Mouse (Mus musculus) erythroblast, embryonic 14.5 days (primary cell): ENCODE results near the gene Cutc. TPM values are rescaled to one million over a fixed set of nuclear protein-coding genes. Genes with fewer than 3 reads are reported as not detected.

Source experiments
- H3K27me3 ChIP-seq: 2 replicates; pipeline ENCODE4 v1.6.1; 2012; ENCODE audit warnings: inconsistent platforms; ENCODE audit not compliant: control insufficient read depth
- H3K36me3 ChIP-seq: 2 replicates; pipeline ENCODE4 v1.6.1; 2012; ENCODE audit warnings: mild to moderate bottlenecking, inconsistent platforms; ENCODE audit not compliant: control insufficient read depth
- H3K4me1 ChIP-seq: 2 replicates; pipeline ENCODE4 v1.6.1; 2012; ENCODE audit warnings: inconsistent platforms; ENCODE audit not compliant: control insufficient read depth
- H3K4me3 ChIP-seq: replicated peaks from 2 replicates; pipeline ENCODE3; 2012; ENCODE audit warnings: moderate library complexity, mild to moderate bottlenecking, inconsistent platforms
- H3K9me3 ChIP-seq: 2 replicates; pipeline ENCODE4 v1.6.1; 2012; ENCODE audit warnings: low read length, inconsistent platforms, mixed read lengths; ENCODE audit not compliant: control insufficient read depth
- GATA1 ChIP-seq: IDR thresholded peaks from 2 replicates; pipeline ENCODE4 v1.6.1; 2012; ENCODE audit warnings: low read length, inconsistent platforms, mixed read lengths
- TAL1 ChIP-seq: IDR thresholded peaks from 3 replicates; pipeline ENCODE4 v1.6.1; 2012; ENCODE audit warnings: low read length, inconsistent platforms, mixed read lengths
- polyA plus RNA-seq: library from polyadenylated mRNA; stranded (reverse); fragments of >175 nt; gene quantifications from 2 replicates; pipeline ENCODE4 v1.2.3, GENCODE M21; 2012

Gene Cutc
- polyA plus RNA-seq, 1 experiment, result 0.15 TPM

- TF ChIP-seq TAL1, result no peak
- no peak for TF ChIP-seq GATA1
- Histone ChIP-seq H3K4me3 (no peak overlapping the region), H3K4me1 (no peaks in the 10 kb centered on the region; the same call in 1 of the 2 replicates), H3K27me3 (no peaks in the 10 kb centered on the region), H3K9me3 (no peaks in the 10 kb centered on the region), H3K36me3 (peaks cover 6% of the 10 kb centered on the region)
Observed at GRCm38 (mm10) chr19:43766451-43766850, 13.7 kb downstream of the Cutc start.

DNA sequence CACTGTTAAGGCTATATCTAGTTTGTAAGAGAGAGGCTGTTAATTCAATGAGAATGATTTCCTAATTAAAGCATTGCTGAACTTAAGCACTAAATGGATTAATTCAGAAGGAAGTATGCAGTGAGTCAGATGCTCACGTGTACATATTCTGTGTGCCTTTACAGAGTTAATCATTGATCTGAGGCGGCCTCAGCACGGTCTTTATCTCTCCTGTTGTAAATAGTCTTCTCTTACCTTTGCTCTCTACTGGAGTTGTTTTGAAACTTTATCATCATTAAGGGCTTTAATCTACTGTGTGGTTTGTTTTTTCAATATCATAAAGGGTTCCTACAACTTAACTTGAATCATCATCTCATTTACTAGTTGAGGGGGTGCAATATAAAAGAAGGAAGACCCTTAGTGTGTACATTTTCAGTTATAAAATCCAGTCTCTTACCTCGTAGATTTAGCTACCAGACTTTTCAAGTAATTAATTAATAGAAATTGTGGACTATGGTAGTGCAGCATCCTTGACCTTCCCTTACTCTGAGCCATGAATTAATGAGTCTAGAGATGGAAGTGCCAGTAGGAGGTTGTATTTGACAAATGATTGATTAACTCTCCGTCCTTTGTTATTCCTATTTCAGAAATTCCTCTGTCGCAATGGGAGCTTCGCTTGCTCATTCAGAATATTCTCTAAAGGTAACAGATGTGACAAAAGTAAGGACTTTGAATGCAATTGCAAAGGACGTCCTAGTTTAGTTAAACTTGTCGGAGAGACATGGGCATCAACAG, 14.9 kb downstream of the Cutc start:
- Histone ChIP-seq H3K4me1 (no peaks in the 10 kb centered on the region; the same call in 1 of the 2 replicates), H3K36me3 (peaks cover 4% of the 10 kb centered on the region), H3K9me3 (no peaks in the 10 kb centered on the region), H3K27me3 (no peaks in the 10 kb centered on the region), H3K4me3 (no peak overlapping the region)
- TF ChIP-seq GATA1 (no peak), TAL1 (no peak)

DNA sequence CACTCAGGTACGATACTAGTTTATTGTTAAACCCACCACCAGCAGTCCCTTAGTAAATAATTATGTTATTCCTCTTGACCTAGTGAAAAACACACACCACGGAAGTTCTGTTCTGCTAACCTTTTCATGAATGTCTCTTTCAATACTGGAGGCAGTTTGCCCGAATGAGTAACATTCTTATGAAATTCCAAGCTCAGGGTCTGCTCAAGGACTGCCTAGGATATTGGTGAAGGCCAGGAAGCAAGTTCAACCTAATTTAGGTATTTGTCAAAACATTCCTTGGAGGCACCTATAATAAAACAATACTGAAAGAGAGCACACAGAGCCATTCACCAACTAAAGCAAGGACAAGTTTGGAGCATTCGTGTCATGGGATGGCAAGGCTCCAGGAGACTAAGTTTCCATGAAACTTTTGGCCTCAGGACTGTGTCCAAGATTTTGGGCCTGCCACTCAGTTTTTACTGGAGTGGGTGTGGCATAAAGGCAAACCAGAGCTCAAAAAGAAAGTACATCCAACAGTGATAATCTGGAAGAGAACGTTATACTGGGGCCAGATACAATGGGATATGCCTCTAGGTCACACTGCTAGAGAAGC, 16.7 kb downstream of the Cutc start:
- Histone ChIP-seq H3K27me3 (no peaks in the 10 kb centered on the region), H3K4me3 (no peak overlapping the region)
- TF ChIP-seq TAL1 (no peak), GATA1 (no peak)

GRCm38 (mm10) chr19:43770584-43770983, 17.8 kb downstream of the Cutc start:
- Histone ChIP-seq H3K36me3 (peaks cover 4% of the 10 kb centered on the region), H3K4me3 (no peak overlapping the region), H3K27me3 (no peaks in the 10 kb centered on the region), H3K4me1 (no peaks in the 10 kb centered on the region; the same call in 1 of the 2 replicates), H3K9me3 (no peaks in the 10 kb centered on the region)
- no peak for TF ChIP-seq GATA1
- TF ChIP-seq TAL1, result no peak

More for the DNA sequence above, 16.7 kb downstream of the Cutc start:
- Histone ChIP-seq H3K4me1 (no peaks in the 10 kb centered on the region; the same call in 1 of the 2 replicates), H3K36me3 (peaks cover 4% of the 10 kb centered on the region), H3K9me3 (no peaks in the 10 kb centered on the region)

DNA sequence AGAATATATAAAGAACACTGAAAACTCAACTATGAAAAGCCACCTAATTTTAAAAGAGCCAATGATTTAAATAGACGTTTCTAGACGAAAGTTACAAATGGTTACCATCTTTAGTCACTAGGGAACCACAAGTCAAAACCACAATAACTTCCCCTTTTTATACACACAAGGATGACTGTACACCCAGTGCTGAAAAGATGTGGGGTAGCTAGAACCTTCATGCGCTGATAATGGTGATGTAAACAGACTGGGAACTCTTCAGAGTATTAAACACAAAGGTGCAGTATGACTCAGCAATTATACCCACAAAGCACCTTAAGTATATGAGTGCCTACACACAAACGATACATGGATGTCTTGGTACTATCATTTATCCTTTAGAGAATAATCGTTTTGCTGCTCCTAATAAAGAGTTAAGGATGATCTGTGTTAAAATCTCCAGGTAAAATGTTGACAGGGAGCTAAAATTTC, 18.7 kb downstream of the Cutc start:
- TF ChIP-seq TAL1, result no peak
- no peak for TF ChIP-seq GATA1
- H3K27me3 ChIP-seq, result no peaks in the 10 kb centered on the region
- no peaks in the 10 kb centered on the region; the same call in 1 of the 2 replicates for H3K4me1 ChIP-seq
- no peaks in the 10 kb centered on the region for H3K9me3 ChIP-seq
- no peak overlapping the region for H3K4me3 ChIP-seq
- H3K36me3 ChIP-seq, result peaks cover 4% of the 10 kb centered on the region

DNA sequence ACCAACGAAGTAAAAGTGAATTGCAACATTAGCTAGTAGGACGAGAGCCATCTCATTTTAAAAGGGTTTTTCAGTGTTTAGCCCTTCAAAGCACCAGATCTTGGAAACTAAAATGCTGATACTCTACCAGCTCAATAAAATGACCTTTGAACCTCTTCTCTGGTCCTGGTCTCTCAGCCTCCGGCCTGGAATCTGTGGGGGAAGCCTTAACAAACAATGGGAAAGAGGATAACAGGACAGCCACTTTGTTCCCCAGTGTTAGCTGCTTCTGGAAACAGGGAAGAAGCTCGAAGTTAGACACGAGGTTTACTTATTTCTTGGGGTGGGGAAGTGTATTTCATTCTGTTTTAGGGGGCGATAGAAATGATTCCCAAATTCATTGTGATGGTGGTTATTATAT, 19.5 kb downstream of the Cutc start:
- TF ChIP-seq GATA1, result no peak
- no peak for TF ChIP-seq TAL1
- Histone ChIP-seq H3K36me3 (peaks cover 4% of the 10 kb centered on the region), H3K9me3 (no peaks in the 10 kb centered on the region), H3K27me3 (no peaks in the 10 kb centered on the region), H3K4me1 (no peaks in the 10 kb centered on the region; the same call in 1 of the 2 replicates), H3K4me3 (no peak overlapping the region)

GRCm38 (mm10) chr19:43775433-43775832, 22.6 kb downstream of the Cutc start:
- H3K27me3 ChIP-seq, result no peaks in the 10 kb centered on the region
- no peak for TF ChIP-seq TAL1
- TF ChIP-seq GATA1, result no peak
- H3K9me3 ChIP-seq, result no peaks in the 10 kb centered on the region
- no peaks in the 10 kb centered on the region for H3K36me3 ChIP-seq
- H3K4me3 ChIP-seq, result no peak overlapping the region
- H3K4me1 ChIP-seq, result no peaks in the 10 kb centered on the region; the same call in 1 of the 2 replicates

GRCm38 (mm10) chr19:43776561-43776960, 23.8 kb downstream of the Cutc start:
- no peak overlapping the region for H3K4me3 ChIP-seq
- TF ChIP-seq TAL1 (no peak), GATA1 (no peak)

GRCm38 (mm10) chr19:43777308-43777707, 24.5 kb downstream of the Cutc start:
- H3K36me3 ChIP-seq, result no peaks in the 10 kb centered on the region
- no peak for TF ChIP-seq TAL1
- no peak for TF ChIP-seq GATA1
- no peaks in the 10 kb centered on the region for H3K9me3 ChIP-seq
- H3K4me1 ChIP-seq, result no peaks in the 10 kb centered on the region
- no peak overlapping the region for H3K4me3 ChIP-seq
- H3K27me3 ChIP-seq, result no peaks in the 10 kb centered on the region

More at GRCm38 (mm10) chr19:43776561-43776960, 23.8 kb downstream of the Cutc start:
- Histone ChIP-seq H3K27me3 (no peaks in the 10 kb centered on the region), H3K9me3 (no peaks in the 10 kb centered on the region), H3K36me3 (no peaks in the 10 kb centered on the region), H3K4me1 (no peaks in the 10 kb centered on the region; the same call in 1 of the 2 replicates)
